Mouse (Mus musculus) heart, adult 9 months (tissue): Measurements from ENCODE around the gene Trappc3.

Experiments used
- DNase-seq, 2 experiments: peaks; one replicate each; pipeline ENCODE4 v3.0.0; 2022; ENCODE audit warnings: low spot score in 2 of 2

Gene Trappc3

DNA sequence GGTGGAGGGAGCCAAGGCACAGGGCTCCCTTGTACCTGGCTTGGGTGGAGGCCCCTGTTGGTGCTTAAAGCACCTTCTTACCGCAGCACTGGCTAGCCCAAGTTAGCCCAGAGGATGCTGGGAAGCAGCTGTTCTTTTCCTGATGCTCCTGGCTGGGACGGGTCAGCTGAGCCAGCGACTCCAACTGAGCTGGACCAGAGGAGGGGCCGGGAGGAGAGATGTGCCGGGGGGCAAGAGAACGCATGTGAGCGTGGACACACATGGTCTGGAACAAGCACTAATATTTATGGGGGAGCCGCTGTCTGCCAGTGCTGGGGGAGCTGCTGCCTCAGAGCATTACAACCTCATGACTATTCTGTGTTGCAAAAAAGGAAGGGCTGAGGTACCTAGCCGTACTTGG is 16.8 kb downstream of the Trappc3 start:
- DNase-seq, result no peak

DNA sequence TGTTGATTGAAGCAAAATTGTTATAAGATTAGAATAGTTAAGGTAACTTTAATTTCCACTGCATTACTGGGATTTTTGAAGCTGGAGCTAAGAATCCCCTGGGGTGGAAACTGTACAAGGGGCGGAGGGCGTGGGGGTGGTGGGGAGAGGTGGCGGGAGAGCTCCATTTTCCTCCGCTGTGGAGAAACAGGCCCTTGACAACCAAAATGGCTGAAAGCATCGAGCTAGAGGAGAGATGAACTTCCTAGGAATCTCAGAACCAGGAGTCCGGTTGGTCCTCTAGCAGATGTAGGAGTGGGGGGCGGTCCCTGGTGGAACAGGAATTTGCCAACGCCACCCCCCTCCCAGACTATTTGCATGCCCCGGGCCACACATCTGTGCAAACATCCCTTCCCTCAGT is 19.6 kb downstream of the Trappc3 start:
- DNase-seq, result no peak

DNA sequence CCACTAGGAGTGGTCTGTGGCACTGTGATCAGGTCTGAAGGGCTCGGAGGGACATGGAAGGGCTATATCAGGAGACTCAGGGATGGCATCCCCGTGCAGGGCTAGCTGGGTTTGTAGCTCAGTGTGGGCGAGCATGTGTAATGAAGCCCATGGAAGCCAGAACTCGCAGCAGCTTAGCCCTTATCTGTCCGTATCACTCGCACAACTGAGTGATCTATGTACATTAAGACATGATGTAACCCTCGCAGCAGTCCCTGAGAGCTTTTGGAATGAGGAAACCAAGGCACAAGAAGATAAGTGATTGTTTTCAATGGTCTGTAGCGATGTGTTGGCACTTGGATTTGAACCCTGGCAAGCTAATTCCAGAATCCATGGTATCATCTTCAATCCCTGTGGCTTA is 21.5 kb downstream of the Trappc3 start:
- DNase-seq, result no peak

DNA sequence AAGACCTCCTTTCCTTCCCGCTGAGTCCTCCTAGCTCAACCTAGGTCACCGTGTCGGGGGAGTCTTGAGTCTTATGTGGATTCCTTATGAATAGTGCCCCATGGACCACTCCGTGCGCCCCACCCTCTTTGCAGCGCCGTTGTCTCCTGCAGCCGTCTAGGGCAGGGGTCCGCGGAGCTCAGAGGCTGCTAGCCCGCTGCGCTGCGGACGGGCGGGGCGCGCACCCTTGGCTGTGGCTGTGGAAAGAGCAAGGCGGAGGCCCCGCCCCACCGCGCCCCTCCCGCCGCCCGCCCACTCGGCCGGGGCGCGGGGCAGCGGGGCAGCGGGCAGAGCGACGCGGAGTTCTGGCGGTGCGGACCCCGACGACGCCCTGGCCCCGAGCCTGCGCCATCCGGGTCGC is 24.4 kb downstream of the Trappc3 start, which contains the start of gene Col8a2:
Gene Col8a2 (plus strand): TSS at position 302 of the 400 bp plus-strand sequence.
- DNase-seq, result no peak

DNA sequence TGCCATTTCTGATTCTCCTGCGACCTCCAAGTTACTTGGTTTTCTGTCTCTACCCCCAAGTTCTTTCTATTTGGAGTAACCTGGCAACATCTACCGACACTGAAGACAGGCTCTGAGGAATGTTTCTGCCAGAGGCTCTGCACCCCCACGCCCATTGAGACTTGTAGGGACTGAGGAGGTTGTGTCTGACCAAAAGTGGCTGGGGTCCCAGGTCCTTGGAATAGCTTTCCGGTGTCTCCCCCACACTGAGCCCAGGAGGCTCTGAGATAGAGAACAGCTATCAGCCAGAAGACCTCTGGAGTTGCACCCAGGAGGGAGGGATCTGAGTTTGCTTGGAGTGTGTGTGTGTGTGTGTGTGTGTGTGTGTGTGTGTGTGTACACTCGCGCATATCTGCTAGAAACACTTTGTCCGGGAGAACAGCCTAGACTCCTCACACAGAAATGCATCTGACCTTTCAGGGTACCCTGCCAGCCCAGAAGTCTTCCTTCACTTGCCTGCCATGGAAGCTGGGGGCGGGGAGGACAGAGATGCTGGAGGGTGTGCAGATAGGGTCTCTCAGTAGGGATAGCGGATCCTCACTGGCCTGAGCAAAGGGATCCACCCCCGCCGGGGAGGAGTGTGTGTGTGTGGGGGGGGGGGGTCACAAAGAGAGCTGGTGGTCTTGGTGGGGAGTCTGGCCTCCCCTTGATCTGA is 25.3 kb downstream of the Trappc3 start:
- DNase-seq, result no peak

DNA sequence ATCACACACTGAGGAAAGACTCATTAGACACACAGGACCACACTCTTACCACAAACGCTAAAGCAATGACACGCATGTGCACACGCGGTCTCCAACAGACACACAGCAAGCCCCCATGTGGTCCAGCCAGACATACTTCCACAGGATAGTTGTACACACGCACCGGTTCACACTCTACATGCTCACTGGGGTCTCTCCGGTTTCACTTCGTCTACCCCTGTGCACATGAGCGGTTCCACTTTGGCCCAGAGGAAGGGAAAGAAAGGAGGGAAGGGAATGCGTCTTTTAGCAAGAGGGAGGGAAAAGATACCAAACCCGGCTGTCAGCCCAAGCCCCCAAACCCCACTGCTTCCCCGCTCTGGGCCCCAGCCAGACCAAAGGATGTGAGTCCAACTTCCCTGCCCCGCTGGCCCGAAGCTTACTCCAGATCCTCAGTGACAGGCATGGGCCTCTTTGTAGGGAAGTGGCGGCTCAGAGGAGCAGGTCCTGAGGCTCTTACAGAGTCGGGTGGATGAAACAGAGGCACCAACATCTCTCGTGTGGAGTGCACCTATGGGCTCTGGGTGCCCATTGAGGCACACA is 26.1 kb downstream of the Trappc3 start:
- DNase-seq, result no peak

DNA sequence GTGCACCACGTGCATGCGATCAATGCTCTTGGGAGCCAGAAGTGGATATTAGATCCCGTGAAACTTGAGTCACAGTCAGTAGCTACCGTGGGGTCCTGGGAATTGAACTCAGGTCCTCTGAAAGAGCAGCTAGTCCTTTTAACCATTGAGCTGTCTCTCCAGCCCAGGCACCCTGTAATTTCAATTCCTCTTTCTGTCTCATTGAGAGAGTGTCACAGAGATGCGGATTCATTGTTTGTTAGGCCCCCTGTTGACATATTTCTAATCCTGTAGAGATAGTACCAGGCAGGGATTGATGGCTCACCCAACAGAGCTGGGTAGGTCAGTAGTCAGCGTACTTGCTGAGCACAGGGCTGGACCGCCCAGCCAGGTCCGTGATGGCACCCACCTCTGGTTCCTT is 28.2 kb downstream of the Trappc3 start:
- DNase-seq, result no peak

DNA sequence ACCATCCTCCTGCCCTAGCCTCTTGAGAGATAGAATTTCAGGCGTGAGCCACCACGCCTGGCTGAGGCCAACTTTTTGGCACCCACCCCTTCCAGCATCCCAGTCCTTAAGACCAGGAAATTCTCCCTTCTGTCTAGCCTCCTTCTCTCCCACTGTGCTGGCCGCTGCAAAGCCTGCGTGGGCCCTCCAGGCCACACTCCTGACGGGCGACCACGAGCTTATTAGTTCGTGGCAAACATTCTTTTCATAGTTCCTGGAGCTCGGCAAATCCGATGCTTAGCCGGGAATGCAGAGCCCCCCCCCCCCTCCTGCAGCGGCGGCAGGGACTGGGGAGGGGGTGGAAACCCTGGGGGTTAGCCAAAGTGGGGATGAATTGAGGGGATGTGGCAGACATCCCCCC is 29.1 kb downstream of the Trappc3 start:
- no peak for DNase-seq

DNA sequence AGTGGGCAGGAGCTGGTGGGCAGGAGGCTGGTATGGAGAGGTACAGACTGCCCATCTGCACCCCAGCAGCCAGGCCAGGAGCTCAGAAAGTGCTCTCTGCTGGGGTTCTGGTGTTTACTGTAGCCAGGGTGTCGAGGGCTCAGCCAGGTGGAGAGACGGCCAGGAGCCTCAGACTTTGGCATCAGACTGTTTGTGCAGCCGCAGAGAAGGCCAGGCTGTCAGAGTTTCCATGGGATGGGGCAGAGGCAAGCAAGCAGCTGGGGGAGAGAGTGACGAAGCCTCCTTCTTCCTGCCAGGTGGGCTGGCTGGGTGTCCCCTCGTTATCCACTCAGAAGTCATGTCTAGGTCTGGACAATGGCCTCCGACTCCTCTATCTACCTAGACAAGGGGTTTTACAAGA is 33.0 kb downstream of the Trappc3 start:
- no peak for DNase-seq

DNA sequence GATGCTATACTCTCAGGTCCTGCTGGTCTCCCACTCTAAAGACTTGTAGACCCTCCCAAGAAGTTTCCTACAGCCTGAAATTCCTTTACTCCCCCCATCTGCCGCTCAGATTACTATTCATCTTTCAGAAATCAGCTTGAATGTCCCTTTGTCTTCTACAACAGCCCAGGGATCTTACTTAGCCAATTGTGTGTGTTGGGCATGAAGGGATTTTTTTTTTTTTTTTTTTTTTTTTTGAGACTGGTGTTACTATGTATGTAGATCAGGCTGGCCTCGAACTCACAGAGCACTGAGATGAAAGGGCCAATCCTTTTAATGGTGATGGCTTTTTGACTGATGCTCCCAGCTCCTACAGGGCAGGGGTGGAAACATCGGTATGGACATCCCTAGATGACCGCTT is 33.8 kb downstream of the Trappc3 start:
- DNase-seq, result no peak

DNA sequence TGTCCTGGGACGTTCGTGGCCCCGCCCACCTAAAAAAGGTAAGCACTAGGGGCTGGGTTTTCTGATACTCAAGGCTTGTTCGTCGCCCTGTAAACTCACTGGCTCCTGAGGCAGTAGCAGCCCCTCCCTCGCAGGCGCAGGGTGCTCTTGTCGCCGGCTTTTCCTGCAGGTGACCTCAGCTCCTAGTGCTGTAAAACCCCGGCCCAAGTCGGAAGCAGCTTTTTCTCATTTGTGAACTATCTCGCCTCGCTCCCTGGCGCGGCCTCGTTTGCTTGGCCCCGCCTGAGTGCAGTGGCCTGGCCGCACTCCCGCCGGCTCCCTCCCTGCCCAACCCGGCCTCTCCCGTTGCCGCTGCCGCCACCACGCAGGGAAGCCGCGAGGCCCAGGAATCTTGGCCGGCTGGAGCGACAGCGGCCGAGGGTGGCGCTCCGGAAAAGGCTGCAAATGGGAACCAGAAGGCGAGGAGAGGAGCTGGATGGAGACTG is 34.5 kb downstream of the Trappc3 start:
- peak; percentile 53 to 60 for DNase-seq

DNA sequence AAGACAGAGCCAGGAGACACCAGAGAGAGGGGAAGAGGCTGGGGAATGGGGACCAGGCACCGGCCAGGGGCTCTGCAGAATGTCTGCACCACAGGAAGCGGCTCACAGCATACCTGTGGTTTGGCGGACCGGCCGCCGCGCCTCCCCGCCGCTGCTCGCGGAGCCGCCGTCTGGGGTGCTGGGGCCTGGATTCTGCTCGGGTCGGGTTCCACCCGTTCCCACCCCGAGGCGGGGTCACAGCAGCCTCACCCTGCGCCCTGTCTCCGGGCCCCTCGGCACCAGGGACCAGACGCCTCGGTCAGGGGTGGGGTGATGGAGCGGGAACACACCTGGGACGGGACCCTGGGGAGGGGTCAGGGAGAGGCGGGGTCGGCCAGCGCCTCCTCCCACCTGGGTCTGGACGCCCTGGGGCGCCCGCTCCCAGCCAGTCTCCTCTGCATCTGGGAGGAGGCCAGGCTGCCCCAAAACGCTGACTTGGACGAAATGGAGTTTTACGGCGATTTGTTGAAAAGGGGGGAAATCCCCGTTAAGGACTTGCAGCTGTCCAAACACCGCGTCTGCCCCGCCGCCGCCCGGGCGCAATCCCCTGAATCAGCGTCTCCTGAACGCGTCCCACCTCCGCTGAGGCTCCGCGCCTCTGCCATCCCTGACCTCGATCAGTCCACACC is 38.9 kb downstream of the Trappc3 start:
- no peak for DNase-seq

DNA sequence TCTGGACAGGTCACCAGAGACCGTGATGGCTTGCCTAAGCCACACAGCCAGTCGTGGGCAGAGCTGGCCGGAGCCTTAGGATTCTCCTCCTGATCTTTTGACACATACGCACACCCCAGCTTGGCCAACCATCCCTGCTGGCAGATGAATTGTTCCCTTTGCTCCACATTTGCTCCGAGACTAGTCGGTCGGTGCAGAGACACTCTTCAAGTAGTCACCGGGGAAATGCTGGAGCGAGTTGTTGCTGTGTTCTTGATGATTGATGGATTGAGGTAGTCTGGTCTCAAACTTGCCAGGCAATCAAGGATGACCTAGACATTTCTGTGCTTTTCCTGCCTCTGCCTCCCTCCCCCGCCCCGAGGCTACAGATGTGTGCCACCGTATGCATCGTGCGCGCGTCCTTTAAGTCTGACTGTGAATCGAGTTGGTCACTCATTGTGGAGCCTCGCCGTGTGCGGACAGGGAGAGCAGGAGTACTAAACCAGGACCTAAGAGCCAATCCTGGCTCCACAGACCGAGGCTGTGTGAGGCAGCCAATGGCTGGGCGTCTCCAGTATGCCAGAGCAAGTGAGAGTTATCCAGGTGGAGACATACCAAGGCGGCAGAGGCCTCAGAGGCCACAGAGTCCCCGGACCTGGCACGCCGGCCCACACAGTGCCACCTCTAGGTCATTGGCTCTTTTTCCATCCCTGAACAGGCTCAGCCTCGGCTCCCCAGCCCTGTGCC is 39.6 kb downstream of the Trappc3 start:
- DNase-seq, result no peak

DNA sequence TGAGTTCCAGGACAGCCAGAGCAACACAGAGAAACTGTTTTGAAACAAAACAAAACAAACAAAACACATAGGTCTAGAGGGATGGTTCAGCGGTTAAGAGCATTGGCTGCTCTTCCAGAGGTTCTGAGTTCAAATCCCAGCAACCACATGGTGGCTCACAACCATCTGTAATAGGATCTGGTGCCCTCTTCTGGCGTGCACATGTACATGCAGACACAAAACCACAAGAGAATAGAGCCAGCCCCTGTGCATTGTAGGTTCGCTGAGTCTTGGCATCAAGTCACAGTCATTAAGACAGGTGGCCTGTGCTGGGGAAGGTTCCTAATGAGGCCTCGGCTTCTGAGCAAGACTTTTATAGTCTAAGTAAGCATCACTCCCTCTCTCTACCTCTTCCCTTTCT is 41.8 kb downstream of the Trappc3 start:
- DNase-seq, result no peak

DNA sequence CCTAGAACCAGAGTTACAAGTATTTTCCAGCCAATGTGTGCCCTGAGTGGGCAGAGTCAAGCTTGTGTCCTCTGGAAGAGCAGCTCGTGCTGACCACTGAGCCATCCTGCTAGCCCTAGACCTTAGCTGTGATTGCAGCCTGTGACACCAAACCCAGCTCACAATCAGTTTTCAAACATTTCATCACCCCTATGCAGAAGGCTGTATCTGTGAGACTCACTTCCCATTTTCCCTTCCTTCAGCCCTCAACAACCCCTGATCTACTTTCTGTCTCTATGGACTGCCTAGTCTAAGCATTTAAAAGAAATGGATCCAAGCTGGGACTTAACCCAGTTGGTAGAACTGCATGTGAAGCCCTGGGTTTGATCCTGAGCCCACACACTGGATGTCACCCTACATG is 43.3 kb downstream of the Trappc3 start:
- no peak for DNase-seq

DNA sequence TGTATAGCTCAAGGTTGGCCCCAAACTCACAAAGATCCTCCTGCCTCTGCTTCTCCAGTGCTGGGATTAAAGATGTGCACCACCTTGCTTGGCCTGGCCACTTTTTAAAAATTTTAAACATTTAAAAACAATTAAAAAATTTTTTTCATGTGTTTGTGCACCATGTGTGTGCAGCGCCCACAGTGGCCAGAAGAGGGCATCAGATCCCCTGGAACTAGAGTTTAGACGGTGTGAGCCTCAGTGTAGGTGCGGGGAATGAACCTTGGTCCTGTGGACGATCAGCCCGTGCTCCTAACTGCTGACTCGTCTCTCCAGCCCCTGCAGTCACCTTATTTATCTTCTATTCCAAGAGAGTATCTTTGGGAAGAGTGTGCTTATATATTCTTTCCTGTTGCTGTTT is 43.9 kb downstream of the Trappc3 start:
- DNase-seq, result no peak

DNA sequence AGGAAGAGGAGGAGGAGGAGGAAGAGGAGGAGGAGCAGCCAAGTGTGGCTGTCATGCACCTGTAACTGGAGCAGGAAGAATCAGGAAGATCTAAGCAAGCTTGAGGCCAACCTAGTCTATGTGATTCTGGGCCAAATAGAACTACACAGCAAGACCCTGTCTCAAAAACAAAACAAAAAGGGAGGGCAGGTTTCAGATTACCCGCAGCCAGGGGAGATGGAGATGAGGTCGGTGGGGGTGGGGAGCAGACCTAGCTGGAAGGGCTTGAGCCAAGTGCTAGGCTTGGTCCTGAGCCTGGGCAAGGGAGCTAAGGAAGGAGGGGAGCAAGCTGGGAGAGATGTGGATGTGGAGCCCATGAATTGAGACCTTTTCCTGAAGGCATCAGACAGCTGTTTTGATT is 44.7 kb downstream of the Trappc3 start:
- no peak for DNase-seq

DNA sequence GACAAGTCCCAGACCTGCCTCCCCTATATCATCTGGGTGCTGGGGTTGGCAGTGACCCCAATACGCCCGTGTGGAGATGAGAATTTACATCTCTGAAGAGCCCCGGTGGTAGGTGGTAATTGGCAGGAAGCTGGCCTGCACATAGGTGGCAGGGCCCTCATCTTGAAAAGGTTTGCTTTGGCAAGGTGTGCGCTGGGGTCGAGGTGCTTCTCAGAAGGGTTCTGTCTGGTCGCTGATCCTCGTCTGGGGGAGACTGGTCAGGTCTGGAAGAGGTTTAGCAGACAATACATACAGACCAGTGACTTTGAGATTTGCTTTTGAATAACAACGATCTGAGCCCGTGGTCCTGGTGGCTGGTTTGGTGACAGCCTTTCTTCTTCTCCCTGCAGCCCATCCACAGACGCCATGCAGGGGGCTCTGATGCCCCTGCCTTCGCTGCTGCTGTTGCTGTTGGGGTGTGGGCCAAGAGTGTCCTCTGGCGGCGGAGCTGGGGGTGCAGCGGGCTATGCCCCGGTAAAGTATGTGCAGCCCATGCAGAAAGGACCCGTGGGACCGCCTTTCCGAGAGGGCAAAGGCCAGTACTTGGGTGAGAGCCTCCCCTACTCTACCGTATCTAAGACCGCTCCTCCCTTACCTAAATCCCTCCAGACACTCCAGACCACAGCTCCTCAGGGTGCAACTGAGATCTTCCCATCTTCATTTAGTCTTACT is 47.2 kb downstream of the Trappc3 start:
- no peak for DNase-seq

DNA sequence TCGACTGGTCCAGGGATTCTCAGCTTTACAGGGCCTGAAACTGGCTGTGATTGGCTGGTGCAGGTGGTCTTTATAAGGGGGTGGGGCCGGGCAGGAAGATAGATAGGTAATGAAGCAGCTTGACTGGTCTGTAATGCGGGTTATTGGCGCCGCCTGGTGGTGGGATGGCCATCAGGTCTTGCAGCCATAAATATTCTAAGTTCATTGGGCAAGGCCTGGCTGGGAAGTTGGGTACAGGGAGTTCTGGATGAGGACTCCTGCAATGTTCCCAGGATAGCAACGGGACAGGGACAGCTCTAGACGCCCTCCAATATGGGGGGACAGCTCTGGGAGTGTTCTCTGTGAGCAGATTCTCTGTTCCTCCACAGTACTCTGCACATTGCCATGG is 47.8 kb downstream of the Trappc3 start:
- peak; percentile 51 to 80 for DNase-seq

DNA sequence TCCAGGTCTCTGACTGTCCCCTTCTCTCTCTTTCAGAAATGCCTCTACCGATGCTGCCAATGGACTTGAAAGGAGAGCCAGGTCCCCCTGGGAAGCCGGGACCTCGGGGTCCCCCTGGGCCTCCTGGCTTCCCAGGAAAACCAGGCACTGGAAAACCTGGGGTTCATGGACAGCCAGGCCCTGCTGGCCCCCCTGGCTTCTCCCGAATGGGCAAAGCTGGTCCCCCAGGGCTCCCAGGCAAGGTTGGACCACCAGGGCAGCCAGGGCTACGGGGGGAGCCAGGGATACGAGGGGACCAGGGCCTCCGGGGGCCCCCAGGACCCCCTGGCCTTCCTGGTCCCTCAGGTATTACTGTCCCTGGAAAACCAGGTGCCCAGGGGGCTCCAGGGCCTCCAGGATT is 48.2 kb downstream of the Trappc3 start:
- DNase-seq, result no peak

DNA sequence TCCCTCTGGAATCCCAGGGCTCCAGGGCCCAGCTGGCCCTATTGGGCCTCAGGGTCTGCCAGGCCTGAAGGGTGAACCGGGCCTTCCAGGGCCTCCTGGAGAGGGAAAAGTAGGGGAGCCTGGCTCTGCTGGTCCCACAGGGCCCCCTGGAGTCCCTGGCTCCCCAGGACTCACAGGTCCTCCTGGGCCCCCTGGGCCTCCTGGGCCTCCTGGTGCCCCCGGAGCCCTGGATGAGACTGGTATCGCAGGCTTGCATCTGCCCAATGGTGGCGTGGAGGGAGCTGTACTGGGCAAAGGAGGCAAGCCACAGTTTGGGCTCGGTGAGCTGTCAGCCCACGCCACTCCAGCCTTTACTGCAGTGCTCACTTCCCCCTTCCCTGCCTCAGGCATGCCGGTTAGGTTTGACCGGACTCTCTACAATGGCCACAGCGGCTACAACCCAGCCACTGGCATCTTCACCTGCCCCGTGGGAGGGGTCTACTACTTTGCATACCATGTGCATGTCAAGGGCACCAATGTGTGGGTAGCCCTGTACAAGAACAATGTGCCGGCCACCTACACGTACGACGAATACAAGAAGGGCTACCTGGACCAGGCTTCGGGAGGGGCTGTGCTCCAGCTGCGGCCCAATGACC is 49.6 kb downstream of the Trappc3 start:
- no peak for DNase-seq
